Mouse (Mus musculus) testis, adult 2 months (tissue): ENCODE measurements around the gene Dnajc5. TPM values are rescaled to one million over a fixed set of nuclear protein-coding genes. Genes with fewer than 3 reads are reported as not detected.

Source experiments
- H3K27ac ChIP-seq: fragments of 200-500 bp; 2 replicates; pipeline ENCODE4 v1.5.1; 2012; ENCODE audit warnings: low read depth, low read length; ENCODE audit not compliant: control insufficient read depth, insufficient read depth
- H3K27me3 ChIP-seq: fragments of 200-500 bp; 2 replicates; pipeline ENCODE4 v1.6.1; 2012; ENCODE audit warnings: mild to moderate bottlenecking, low read length, moderate library complexity; ENCODE audit not compliant: control insufficient read depth, insufficient read depth
- H3K36me3 ChIP-seq: fragments of 200-500 bp; 2 replicates; pipeline ENCODE4 v1.6.1; 2012; ENCODE audit warnings: mild to moderate bottlenecking, low read length; ENCODE audit not compliant: control insufficient read depth, insufficient read depth
- H3K4me1 ChIP-seq: fragments of 200-500 bp; 2 replicates; pipeline ENCODE4 v1.6.1; 2012; ENCODE audit warnings: low read length; ENCODE audit not compliant: control insufficient read depth, insufficient read depth
- H3K4me3 ChIP-seq: fragments of 200-500 bp; 2 replicates; pipeline ENCODE4 v1.5.1; 2012; ENCODE audit warnings: low read depth, mild to moderate bottlenecking, low read length, moderate library complexity, mixed read lengths; ENCODE audit not compliant: control insufficient read depth
- CTCF ChIP-seq: fragments of 200-500 bp; IDR thresholded peaks from 2 replicates; pipeline ENCODE4 v1.5.1; 2012; ENCODE audit warnings: low read depth, mild to moderate bottlenecking, inconsistent platforms, low read length, moderate library complexity; ENCODE audit not compliant: control insufficient read depth, insufficient read depth, insufficient replicate concordance
- POLR2A ChIP-seq: fragments of 200-500 bp; IDR thresholded peaks from 2 replicates; pipeline ENCODE4 v1.6.1; 2012; ENCODE audit warnings: low read depth, mild to moderate bottlenecking, inconsistent platforms, low read length, moderate library complexity; ENCODE audit not compliant: control insufficient read depth
- polyA plus RNA-seq: library from polyadenylated mRNA; depleted of rRNA; stranded (reverse); fragments of >200 nt; gene quantifications from 2 replicates; pipeline ENCODE4 v1.2.3, GENCODE M21; 2012

The Dnajc5 gene
- polyA plus RNA-seq, 1 experiment = 16.6 TPM

DNA sequence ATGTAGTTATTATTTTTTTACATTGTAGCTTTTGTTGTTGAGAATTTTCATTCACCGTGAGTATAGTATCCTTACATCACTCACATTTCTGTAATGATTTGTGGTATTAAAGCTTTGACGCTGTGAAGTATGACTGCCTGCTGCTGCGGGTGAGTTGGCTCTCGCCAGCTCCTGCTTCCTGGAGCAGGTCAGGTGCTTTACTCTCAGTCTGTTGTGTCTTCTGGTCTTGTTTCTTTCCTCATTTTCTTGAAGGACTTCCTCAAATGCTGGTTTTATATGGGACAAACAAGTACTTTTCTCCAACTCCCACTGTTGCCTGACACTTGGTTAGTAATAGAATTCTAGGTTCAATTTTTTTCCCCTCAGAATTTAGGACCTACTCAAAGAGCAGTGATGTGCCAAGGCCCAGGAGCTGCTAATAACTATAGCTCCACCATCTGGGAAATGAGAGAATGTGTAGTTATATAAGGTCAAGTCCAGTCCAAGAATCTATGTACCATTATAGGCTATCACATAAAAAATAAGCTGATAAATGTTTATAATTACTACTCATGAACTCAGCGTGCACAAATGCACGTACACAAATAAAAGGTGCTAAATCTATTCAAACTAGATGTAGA, 21.6 kb downstream of the Dnajc5 start:
- Histone ChIP-seq H3K27me3 (no peaks in the 10 kb centered on the region), H3K27ac (no peak overlapping the region), H3K36me3 (no peaks in the 10 kb centered on the region), H3K4me1 (0 out of 2 replicates have a peak, but pooled peaks cover 3% of the 10 kb centered on the region), H3K4me3 (no peak overlapping the region)
- TF ChIP-seq CTCF (no peak), POLR2A (no peak)

DNA sequence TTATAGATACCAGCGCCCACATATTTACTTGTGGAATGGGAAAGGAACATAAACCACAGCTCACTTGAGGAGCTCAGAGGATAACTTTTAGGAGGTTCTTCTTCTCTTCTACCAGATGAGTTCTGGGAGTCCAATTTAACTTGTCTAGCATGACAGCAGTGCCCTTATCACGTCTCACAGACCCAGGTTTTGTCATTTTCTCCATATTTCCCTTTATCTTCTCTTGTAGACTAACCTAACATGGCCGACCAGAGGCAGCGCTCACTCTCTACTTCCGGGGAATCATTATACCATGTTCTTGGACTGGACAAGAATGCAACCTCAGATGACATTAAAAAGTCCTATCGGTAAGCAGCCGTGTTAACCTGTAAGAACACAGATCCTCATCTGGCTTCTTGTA, 25.9 kb downstream of the Dnajc5 start:
- no peak for TF ChIP-seq CTCF
- no peak for TF ChIP-seq POLR2A
- Histone ChIP-seq H3K4me1 (no peaks in the 10 kb centered on the region), H3K36me3 (peaks cover 2% of the 10 kb centered on the region)

DNA sequence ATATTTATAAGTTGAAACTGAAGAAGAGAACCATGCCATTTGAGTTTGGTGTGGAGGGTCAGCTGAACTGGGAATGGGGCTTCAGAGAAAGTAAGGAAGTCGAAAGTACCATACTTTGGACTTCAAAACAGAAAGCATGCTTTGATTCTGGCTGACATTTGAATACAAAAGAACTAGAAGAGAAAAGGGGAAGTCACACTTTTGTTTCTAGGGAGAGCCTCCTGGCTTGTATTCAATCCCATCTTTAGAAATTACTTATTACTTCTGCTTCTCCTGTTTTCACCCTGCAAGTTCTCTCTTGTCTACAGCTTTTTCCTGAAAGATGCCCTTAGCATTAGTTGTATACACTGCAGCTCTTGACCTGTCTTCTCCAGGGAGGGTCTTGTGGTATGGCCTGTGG, 27.9 kb downstream of the Dnajc5 start:
- H3K27me3 ChIP-seq = no peaks in the 10 kb centered on the region
- peaks cover 2% of the 10 kb centered on the region for H3K36me3 ChIP-seq
- H3K4me3 ChIP-seq = no peak overlapping the region
- no peak for TF ChIP-seq POLR2A
- TF ChIP-seq CTCF = no peak
- H3K4me1 ChIP-seq = no peaks in the 10 kb centered on the region
- no peak overlapping the region for H3K27ac ChIP-seq

More for the DNA sequence above, 25.9 kb downstream of the Dnajc5 start:
- no peak overlapping the region for H3K4me3 ChIP-seq
- no peak overlapping the region for H3K27ac ChIP-seq
- no peaks in the 10 kb centered on the region for H3K27me3 ChIP-seq

DNA sequence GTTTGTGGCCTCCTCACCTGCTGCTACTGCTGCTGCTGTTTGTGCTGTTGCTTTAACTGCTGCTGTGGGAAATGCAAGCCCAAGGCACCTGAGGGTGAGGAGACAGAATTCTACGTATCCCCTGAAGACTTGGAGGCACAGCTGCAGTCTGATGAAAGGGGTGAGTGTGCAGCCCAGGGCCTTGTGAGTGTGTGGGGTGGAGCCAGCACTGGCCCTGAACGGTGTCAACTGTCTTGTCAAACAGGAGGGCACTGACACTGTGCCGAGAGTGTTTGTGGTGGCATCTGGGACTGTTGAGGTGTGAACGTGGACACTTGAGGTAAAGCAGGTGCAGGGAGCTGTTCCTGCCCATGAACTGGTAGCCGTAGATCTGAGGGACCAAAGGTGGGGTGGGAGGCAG, 28.4 kb downstream of the Dnajc5 start:
- no peak for TF ChIP-seq CTCF
- TF ChIP-seq POLR2A = no peak
- no peaks in the 10 kb centered on the region for H3K4me1 ChIP-seq
- H3K27me3 ChIP-seq = no peaks in the 10 kb centered on the region
- H3K36me3 ChIP-seq = peaks cover 2% of the 10 kb centered on the region
- no peak overlapping the region for H3K27ac ChIP-seq
- H3K4me3 ChIP-seq = no peak overlapping the region

DNA sequence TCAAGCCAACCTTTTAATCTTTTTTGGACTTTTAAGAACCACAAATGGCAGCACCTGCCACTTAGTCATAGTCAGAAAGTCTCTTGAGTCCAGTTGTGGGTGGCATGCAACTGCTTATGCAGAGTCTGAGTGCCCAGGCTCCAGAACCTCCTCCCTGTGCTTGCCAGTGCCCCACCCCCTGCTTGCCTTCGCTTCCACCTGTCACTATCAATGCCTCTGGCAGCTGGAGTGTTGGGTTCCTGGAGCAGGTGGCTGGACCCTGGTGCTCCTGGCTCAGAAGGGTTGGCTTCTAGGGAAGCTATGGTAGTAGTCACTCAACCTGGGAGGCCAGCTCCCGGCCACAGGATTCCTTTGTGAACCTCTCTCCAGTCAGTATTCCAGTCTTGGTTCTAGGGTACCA, 29.9 kb downstream of the Dnajc5 start:
- Histone ChIP-seq H3K4me3 (no peak overlapping the region), H3K27me3 (no peaks in the 10 kb centered on the region), H3K27ac (no peak overlapping the region), H3K36me3 (peaks cover 2% of the 10 kb centered on the region), H3K4me1 (no peaks in the 10 kb centered on the region)
- TF ChIP-seq CTCF = no peak
- TF ChIP-seq POLR2A = no peak

DNA sequence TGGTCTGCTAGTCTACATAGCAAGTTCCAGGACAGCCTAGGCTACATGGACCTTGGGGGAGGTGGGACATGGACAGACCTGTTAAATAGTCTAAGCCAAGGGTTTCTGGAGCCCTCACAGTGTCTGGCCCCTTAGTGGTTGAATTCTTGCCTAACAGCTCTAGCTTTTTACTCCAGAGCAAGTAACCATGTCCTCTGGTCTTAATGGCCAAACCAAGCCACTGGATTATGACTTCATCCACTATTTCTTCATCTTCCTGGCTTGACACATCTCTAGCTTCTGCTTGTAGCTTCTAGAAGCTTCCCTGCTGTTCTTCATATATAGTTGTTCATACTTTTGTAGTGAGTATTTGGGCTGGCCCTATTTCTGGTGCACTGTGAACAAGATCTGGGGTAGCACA, 33.5 kb downstream of the Dnajc5 start:
- H3K4me1 ChIP-seq = no peaks in the 10 kb centered on the region
- H3K4me3 ChIP-seq = no peak overlapping the region
- TF ChIP-seq CTCF (no peak), POLR2A (no peak)
- H3K36me3 ChIP-seq = peaks cover 2% of the 10 kb centered on the region; the same call in 1 of the 2 replicates
- no peak overlapping the region for H3K27ac ChIP-seq
- H3K27me3 ChIP-seq = no peaks in the 10 kb centered on the region

DNA sequence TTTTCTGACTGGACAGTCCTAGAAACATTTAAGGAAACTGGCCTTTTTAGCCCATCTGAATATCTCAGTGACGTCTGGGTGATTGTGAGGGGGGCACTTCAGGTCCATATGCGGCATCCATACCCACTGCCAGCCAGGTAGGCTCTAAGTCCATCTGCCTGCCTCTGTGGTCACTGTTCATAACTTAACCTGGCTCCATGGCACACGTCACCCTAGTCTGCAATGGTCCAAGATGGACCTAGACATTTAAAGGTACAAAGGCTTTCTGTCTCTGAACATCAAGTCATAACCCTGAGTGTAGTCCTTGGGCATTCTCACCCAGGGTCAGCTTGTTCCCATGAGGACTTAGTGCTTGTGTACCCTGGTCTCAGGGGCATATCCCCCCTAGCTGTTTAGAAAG, 47.1 kb downstream of the Dnajc5 start:
- Histone ChIP-seq H3K36me3 (no peaks in the 10 kb centered on the region), H3K27me3 (no peaks in the 10 kb centered on the region), H3K4me1 (no peaks in the 10 kb centered on the region; the same call in 1 of the 2 replicates), H3K4me3 (no peak overlapping the region), H3K27ac (no peak overlapping the region)
- TF ChIP-seq CTCF (no peak), POLR2A (no peak)
